Mouse (Mus musculus): ENCODE measurements around the gene Zyg11b.

Zyg11b gene

GRCm38 (mm10) chr4:108192821-108193323 lies 108.0 kb downstream of the Zyg11b start:
- DNase-seq (ENCODE audit: low spot score) = no peak

GRCm38 (mm10) chr4:108182278-108182677 lies 118.6 kb downstream of the Zyg11b start:
- no peak for DNase-seq (ENCODE audit: low spot score)

All from testis, postnatal 10 days (tissue).